Comparison of ENCODE assay signal across 15 mouse cellular contexts in the genomic region with DNA sequence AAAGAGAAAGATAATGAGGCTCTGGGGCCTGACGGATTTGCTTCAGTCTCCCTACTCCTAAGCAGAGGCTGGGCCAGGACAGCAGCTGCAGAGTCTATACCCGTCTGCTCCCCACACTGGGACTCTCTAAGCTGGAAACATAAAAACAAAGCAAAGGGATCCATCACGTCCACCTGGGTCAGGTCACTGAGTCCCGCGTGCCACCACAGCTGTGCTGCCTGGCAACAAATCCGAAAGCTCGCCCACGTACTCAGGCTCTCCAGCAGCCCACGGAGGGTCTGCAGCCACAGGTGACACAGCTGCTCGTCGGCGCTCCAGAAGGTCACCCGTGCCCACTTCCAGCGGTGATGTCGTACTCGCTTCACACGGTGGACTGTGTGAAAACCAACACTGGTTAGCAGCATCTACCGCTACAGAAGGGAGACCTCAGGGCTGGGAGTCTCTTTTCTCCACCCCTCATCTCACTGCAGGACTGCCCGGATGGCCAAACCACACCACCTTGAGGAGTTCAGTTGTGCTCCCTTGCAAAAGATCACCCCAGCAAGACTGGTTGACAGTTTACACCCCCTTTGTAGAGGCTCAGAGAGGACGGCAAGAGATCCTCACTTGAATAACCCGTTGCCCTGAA.
"Had no signal": no experiment of that assay in that cellular context is flagged by ENCODE, and none has a peak within 500 bp of the region (broad histone marks: within the 10 kb centered on the region; RNA-seq: fewer than 3 reads in every experiment).

No protein-coding gene starts in this region.

- H3K9ac ChIP-seq: kidney, embryonic 15.5 days; limb, embryonic 15.5 days; liver, embryonic 12.5 days; lung, embryonic 15.5 days; midbrain, embryonic 13.5 days; neural tube, embryonic 13.5 days had no signal

- H3K27me3 ChIP-seq: kidney, embryonic 15.5 days; limb, embryonic 15.5 days; liver, embryonic 12.5 days; lung, embryonic 15.5 days; midbrain, embryonic 13.5 days; neural tube, embryonic 13.5 days had no signal

- H3K4me2 ChIP-seq: kidney, embryonic 15.5 days; limb, embryonic 15.5 days; liver, embryonic 12.5 days; lung, embryonic 15.5 days; midbrain, embryonic 13.5 days; neural tube, embryonic 13.5 days had no signal

- H3K27ac ChIP-seq: kidney, embryonic 15.5 days; limb, embryonic 15.5 days; liver, embryonic 12.5 days; lung, embryonic 15.5 days; midbrain, embryonic 13.5 days; neural tube, embryonic 13.5 days had no signal

- ATAC-seq: intestine, embryonic 16.5 days; liver, embryonic 12.5 days; midbrain, embryonic 13.5 days had no signal

- H3K4me3 ChIP-seq: kidney, embryonic 15.5 days; limb, embryonic 15.5 days; liver, embryonic 12.5 days; lung, embryonic 15.5 days; midbrain, embryonic 13.5 days; neural tube, embryonic 13.5 days had no signal

- H3K9me3 ChIP-seq: kidney, embryonic 15.5 days; limb, embryonic 15.5 days; liver, embryonic 12.5 days; lung, embryonic 15.5 days; midbrain, embryonic 13.5 days; neural tube, embryonic 13.5 days had no signal

- DNase-seq: kidney, adult 2 months; kidney, postnatal 36 days; layer of hippocampus, adult 9-11 months; layer of hippocampus, postnatal 36 days; retina, postnatal 1 day; right cerebral cortex, postnatal 4 days; spleen, adult 18-20 months; thymus, postnatal 14 days had no signal
